Mouse (Mus musculus) lung, postnatal 0 days (tissue): Measurements from ENCODE around the gene Pth1r. TPM values are rescaled to one million over a fixed set of nuclear protein-coding genes. Genes with fewer than 3 reads are reported as not detected.

Experiments used
- ATAC-seq: fragments of 200-750 bp; cut with Nextera tagmentation; 2 replicates; pipeline ENCODE4 v1.8.0; 2017; ENCODE audit warnings: moderate library complexity
- DNase-seq: peaks from one replicate; pipeline ENCODE4 v3.0.0-alpha.2; 2016; ENCODE audit warnings: low spot score
- H3K27ac ChIP-seq: fragments of 300-500 bp; sonication (generic); 2 replicates; pipeline ENCODE4 v1.5.1; 2014; ENCODE audit warnings: antibody characterized with exemption, mild to moderate bottlenecking, low read length, mixed read lengths
- H3K27me3 ChIP-seq: fragments of 300-500 bp; sonication (generic); replicated peaks from 2 replicates; pipeline ENCODE4 v1.6.1; 2014; ENCODE audit warnings: low read length, mixed read lengths; ENCODE audit not compliant: insufficient read depth
- H3K36me3 ChIP-seq: fragments of 300-500 bp; sonication (generic); 2 replicates; pipeline ENCODE4 v1.6.1; 2014; ENCODE audit warnings: low read length, mixed read lengths; ENCODE audit not compliant: insufficient read depth
- H3K4me1 ChIP-seq: fragments of 300-500 bp; sonication (generic); 2 replicates; pipeline ENCODE4 v1.6.1; 2014; ENCODE audit warnings: antibody characterized with exemption, low read depth, low read length, mixed read lengths; ENCODE audit not compliant: insufficient read depth
- H3K4me2 ChIP-seq: fragments of 300-500 bp; sonication (generic); replicated peaks from 2 replicates; pipeline ENCODE4 v1.6.1; 2014; ENCODE audit warnings: low read depth, mild to moderate bottlenecking, low read length, moderate library complexity, mixed read lengths
- H3K4me3 ChIP-seq: fragments of 300-500 bp; sonication (generic); 2 replicates; pipeline ENCODE4 v1.5.1; 2014; ENCODE audit warnings: low read depth, low read length
- H3K9ac ChIP-seq: fragments of 300-500 bp; sonication (generic); replicated peaks from 2 replicates; pipeline ENCODE4 v1.6.1; 2014; ENCODE audit warnings: low read depth, mild to moderate bottlenecking
- H3K9me3 ChIP-seq: fragments of 300-500 bp; sonication (generic); 2 replicates; pipeline ENCODE4 v1.6.1; 2016; ENCODE audit warnings: low read length, mixed read lengths
- CTCF ChIP-seq: IDR thresholded peaks from 2 replicates; pipeline ENCODE4 v1.5.1; 2016; ENCODE audit warnings: antibody characterized with exemption, mild to moderate bottlenecking
- EP300 ChIP-seq: IDR thresholded peaks from 2 replicates; pipeline ENCODE4 v1.6.1; 2016; ENCODE audit warnings: antibody characterized with exemption, mild to moderate bottlenecking, control low read depth
- WGBS: fragments of 180-500 bp; shearing (Covaris S2); extraction: QIAGEN DNeasy Blood & Tissue Kit; methylation state at CpG from one replicate; pipeline ENCODE4 v1.1.7; 2014; 5-methylcytosine and 5-hydroxymethylcytosine counted together
- polyA plus RNA-seq: library from polyadenylated mRNA; unstranded; fragments of >200 nt; fragmentation: Nextera tagmentation; extraction: Ambion mirVana; gene quantifications from 2 replicates; pipeline ENCODE4 v1.2.1, GENCODE M21; 2015

The Pth1r gene
- polyA plus RNA-seq, result 19.4 and 24.4 TPM in 2 replicates

GRCm38 (mm10) chr9:110746961-110747360 lies at the start of gene Pth1r:
TSS of gene Pth1r (minus strand) at chr9:110747145.
- no peak within 1 kb of the TSS for H3K4me3 ChIP-seq
- no peak within 1 kb of the TSS for H3K4me2 ChIP-seq

GRCm38 (mm10) chr9:110790462-110790861 lies 43.5 kb upstream of the Pth1r start:
- H3K27ac ChIP-seq, result peak overlapping the region; percentile 54; the same call in 1 of the 2 replicates
- no peak for TF ChIP-seq CTCF
- peak; percentile 70 for TF ChIP-seq EP300
- no peak overlapping the region for H3K4me2 ChIP-seq
- no peaks in the 10 kb centered on the region for H3K4me1 ChIP-seq
- peak; percentile 85 for DNase-seq
- 36% methylated on average over 4 of the region's 4 CpGs for WGBS
- ATAC-seq, result peak; percentile 85
- H3K27me3 ChIP-seq, result no peaks in the 10 kb centered on the region
- no peaks in the 10 kb centered on the region for H3K9me3 ChIP-seq
- H3K36me3 ChIP-seq, result no peaks in the 10 kb centered on the region
- no peak overlapping the region for H3K4me3 ChIP-seq
- no peak overlapping the region for H3K9ac ChIP-seq

More at GRCm38 (mm10) chr9:110746961-110747360, at the start of gene Pth1r:
- WGBS, result 60% methylated on average over 7 of the region's 7 CpGs
- no peak for TF ChIP-seq EP300
- no peak for TF ChIP-seq CTCF
- no peak within 1 kb of the TSS for H3K27ac ChIP-seq
- H3K9me3 ChIP-seq, result no peaks in the 10 kb centered on the region
- ATAC-seq, result no peak
- H3K27me3 ChIP-seq, result peaks cover 16% of the 10 kb centered on the region
- no peaks in the 10 kb centered on the region for H3K36me3 ChIP-seq
- DNase-seq, result no peak
- H3K4me1 ChIP-seq, result no peaks in the 10 kb centered on the region; the same call in none of the 2 replicates
- no peak within 1 kb of the TSS for H3K9ac ChIP-seq

- WGBS, result 89% methylated on average over 3 of the region's 3 CpGs
- H3K4me1 ChIP-seq, result no peaks in the 10 kb centered on the region
- DNase-seq, result no peak
Measured at GRCm38 (mm10) chr9:110788169-110788568, 41.2 kb upstream of the Pth1r start.

GRCm38 (mm10) chr9:110783611-110784010 lies 36.7 kb upstream of the Pth1r start:
- TF ChIP-seq EP300 (no peak), CTCF (no peak)
- Histone ChIP-seq H3K9ac (no peak overlapping the region), H3K9me3 (no peaks in the 10 kb centered on the region), H3K36me3 (no peaks in the 10 kb centered on the region), H3K27ac (no peak overlapping the region), H3K4me3 (no peak overlapping the region), H3K4me1 (no peaks in the 10 kb centered on the region; the same call in 1 of the 2 replicates), H3K4me2 (no peak overlapping the region), H3K27me3 (no peaks in the 10 kb centered on the region; the same call in 1 of the 2 replicates)
- WGBS, result 30% methylated on average over 1 of the region's 1 CpGs
- ATAC-seq (no peak), DNase-seq (no peak)

More at GRCm38 (mm10) chr9:110788169-110788568, 41.2 kb upstream of the Pth1r start:
- Histone ChIP-seq H3K27ac (no peak overlapping the region), H3K9me3 (no peaks in the 10 kb centered on the region), H3K9ac (no peak overlapping the region), H3K27me3 (no peaks in the 10 kb centered on the region), H3K4me3 (no peak overlapping the region), H3K36me3 (no peaks in the 10 kb centered on the region), H3K4me2 (no peak overlapping the region)
- TF ChIP-seq CTCF (0 out of 2 replicates have a peak, but pooled peaks have one; percentile 21), EP300 (no peak)
- ATAC-seq, result no peak

GRCm38 (mm10) chr9:110781731-110782130 lies 34.8 kb upstream of the Pth1r start:
- Histone ChIP-seq H3K4me2 (peak overlapping the region; percentile 78), H3K27me3 (no peaks in the 10 kb centered on the region; the same call in 1 of the 2 replicates), H3K4me1 (no peaks in the 10 kb centered on the region; the same call in 1 of the 2 replicates), H3K4me3 (peak overlapping the region; percentile 39), H3K9ac (0 out of 2 replicates have a peak overlapping the region, but pooled peaks have one; percentile 32), H3K27ac (peak overlapping the region; percentile 54; the same call in 1 of the 2 replicates), H3K9me3 (no peaks in the 10 kb centered on the region), H3K36me3 (no peaks in the 10 kb centered on the region)
- WGBS, result under 1% methylated on average over 20 of the region's 23 CpGs
- DNase-seq (peak; percentile 80), ATAC-seq (peak; percentile 72)
- TF ChIP-seq CTCF, result no peak
- TF ChIP-seq EP300, result no peak

- H3K9ac ChIP-seq, result 0 out of 2 replicates have a peak overlapping the region, but pooled peaks have one; percentile 32
- ATAC-seq (peak; percentile 94), DNase-seq (peak; percentile 94)
- 0% methylated on average over 38 of the region's 43 CpGs for WGBS
- H3K9me3 ChIP-seq, result no peaks in the 10 kb centered on the region
- peak overlapping the region; percentile 54; the same call in 1 of the 2 replicates for H3K27ac ChIP-seq
- peak overlapping the region; percentile 39 for H3K4me3 ChIP-seq
- H3K27me3 ChIP-seq, result no peaks in the 10 kb centered on the region; the same call in 1 of the 2 replicates
- peak overlapping the region; percentile 78 for H3K4me2 ChIP-seq
- H3K36me3 ChIP-seq, result no peaks in the 10 kb centered on the region
- H3K4me1 ChIP-seq, result no peaks in the 10 kb centered on the region; the same call in 1 of the 2 replicates
- TF ChIP-seq CTCF, result peak; percentile 94
- TF ChIP-seq EP300, result no peak
Measured at GRCm38 (mm10) chr9:110781256-110781721, 34.3 kb upstream of the Pth1r start.
